Mouse (Mus musculus) thymus, postnatal 25 days (tissue): ENCODE measurements around the gene Slamf9.
A peak's percentile ranks its signal among the peaks of the same experiment; 100 is the strongest.

Source experiments
- DNase-seq: peaks from one replicate; pipeline ENCODE4 v3.0.0; 2022

Gene Slamf9

GRCm38 (mm10) chr1:172515396-172515795 is 40.2 kb downstream of the Slamf9 start:
- no peak for DNase-seq

- no peak for DNase-seq
Observed at GRCm38 (mm10) chr1:172518013-172518412, 42.9 kb downstream of the Slamf9 start.

- DNase-seq = no peak
Observed at GRCm38 (mm10) chr1:172519644-172520043, 44.5 kb downstream of the Slamf9 start.

- DNase-seq = peak; percentile 85
Observed at GRCm38 (mm10) chr1:172520576-172521440, 45.6 kb downstream of the Slamf9 start, which contains the start of gene Cfap45. Gene Cfap45 (plus strand): TSS chr1:172520801.

GRCm38 (mm10) chr1:172522524-172522923 is 47.4 kb downstream of the Slamf9 start:
- no peak for DNase-seq

GRCm38 (mm10) chr1:172523699-172524101 is 48.5 kb downstream of the Slamf9 start:
- no peak for DNase-seq

- DNase-seq = no peak
Observed at GRCm38 (mm10) chr1:172525027-172525764, 50.0 kb downstream of the Slamf9 start.

- DNase-seq = no peak
Observed at GRCm38 (mm10) chr1:172525971-172526370, 50.8 kb downstream of the Slamf9 start.

GRCm38 (mm10) chr1:172526380-172527081 is 51.4 kb downstream of the Slamf9 start:
- DNase-seq = no peak

GRCm38 (mm10) chr1:172527431-172527830 is 52.3 kb downstream of the Slamf9 start:
- DNase-seq = no peak
